Mouse (Mus musculus) intestine, embryonic 16.5 days (tissue): ENCODE measurements at regions not wholly inside any gene's neighbourhood (a gene's known extent, or its start where the extent isn't known, plus 50 kb on each side); places are given as distances from the start of the nearest gene placed in this dataset.

Experiments
- ATAC-seq: fragments of 200-750 bp; cut with Nextera tagmentation; 2 replicates; pipeline ENCODE4 v1.8.0; 2017; ENCODE audit warnings: moderate TSS enrichment, moderate library complexity
- H3K27ac ChIP-seq: fragments of 300-500 bp; sonication (generic); 2 replicates; pipeline ENCODE4 v1.5.1; 2014; ENCODE audit warnings: mild to moderate bottlenecking, low read length
- H3K27me3 ChIP-seq: fragments of 300-500 bp; sonication (generic); replicated peaks from 2 replicates; pipeline ENCODE4 v1.6.1; 2014; ENCODE audit warnings: low read length, control low read depth, mixed read lengths; ENCODE audit not compliant: control insufficient read depth, insufficient read depth
- H3K36me3 ChIP-seq: fragments of 300-500 bp; sonication (generic); 2 replicates; pipeline ENCODE4 v1.6.1; 2014; ENCODE audit warnings: low read length, control low read depth; ENCODE audit not compliant: control insufficient read depth, insufficient read depth
- H3K4me1 ChIP-seq: fragments of 300-500 bp; sonication (generic); 2 replicates; pipeline ENCODE4 v1.6.1; 2014; ENCODE audit warnings: low read length, control low read depth, mixed read lengths; ENCODE audit not compliant: control insufficient read depth, insufficient read depth
- H3K4me2 ChIP-seq: fragments of 300-500 bp; sonication (generic); 2 replicates; pipeline ENCODE4 v1.6.1; 2014; ENCODE audit warnings: low read depth, low read length, control low read depth
- H3K4me3 ChIP-seq: fragments of 300-500 bp; sonication (generic); 2 replicates; pipeline ENCODE4 v1.5.1; 2014; ENCODE audit warnings: mild to moderate bottlenecking, low read length
- H3K9ac ChIP-seq: fragments of 300-500 bp; sonication (generic); 2 replicates; pipeline ENCODE4 v1.6.1; 2014; ENCODE audit warnings: low read depth, low read length
- H3K9me3 ChIP-seq: fragments of 300-500 bp; sonication (generic); 2 replicates; pipeline ENCODE4 v1.6.1; 2016; ENCODE audit warnings: low read length, control low read depth; ENCODE audit not compliant: control insufficient read depth
- WGBS: fragments of 180-500 bp; shearing (Covaris S2); extraction: QIAGEN DNeasy Blood & Tissue Kit; methylation state at CpG from one replicate; pipeline ENCODE4 v1.1.7; 2014; 5-methylcytosine and 5-hydroxymethylcytosine counted together

GRCm38 (mm10) chr16:62981821-62982220, 127.7 kb downstream of the Pros1 start:
- no peaks in the 10 kb centered on the region for H3K27me3 ChIP-seq
- no peak overlapping the region for H3K4me2 ChIP-seq
- no peaks in the 10 kb centered on the region for H3K4me1 ChIP-seq
- no peak overlapping the region for H3K4me3 ChIP-seq
- WGBS: 61% methylated on average over 1 of the region's 1 CpGs
- no peak for ATAC-seq
- H3K36me3 ChIP-seq: no peaks in the 10 kb centered on the region
- H3K9me3 ChIP-seq: no peaks in the 10 kb centered on the region
- no peak overlapping the region for H3K27ac ChIP-seq
- no peak overlapping the region for H3K9ac ChIP-seq

- H3K4me2 ChIP-seq: no peak overlapping the region
- no peaks in the 10 kb centered on the region for H3K27me3 ChIP-seq
- no peaks in the 10 kb centered on the region for H3K4me1 ChIP-seq
- WGBS: 56% methylated on average over 4 of the region's 4 CpGs
- H3K4me3 ChIP-seq: no peak overlapping the region
- H3K36me3 ChIP-seq: no peaks in the 10 kb centered on the region
- no peaks in the 10 kb centered on the region for H3K9me3 ChIP-seq
- H3K9ac ChIP-seq: no peak overlapping the region
- no peak overlapping the region for H3K27ac ChIP-seq
- no peak for ATAC-seq
Observed at GRCm38 (mm10) chr16:62982558-62982957, 128.5 kb downstream of the Pros1 start.

DNA sequence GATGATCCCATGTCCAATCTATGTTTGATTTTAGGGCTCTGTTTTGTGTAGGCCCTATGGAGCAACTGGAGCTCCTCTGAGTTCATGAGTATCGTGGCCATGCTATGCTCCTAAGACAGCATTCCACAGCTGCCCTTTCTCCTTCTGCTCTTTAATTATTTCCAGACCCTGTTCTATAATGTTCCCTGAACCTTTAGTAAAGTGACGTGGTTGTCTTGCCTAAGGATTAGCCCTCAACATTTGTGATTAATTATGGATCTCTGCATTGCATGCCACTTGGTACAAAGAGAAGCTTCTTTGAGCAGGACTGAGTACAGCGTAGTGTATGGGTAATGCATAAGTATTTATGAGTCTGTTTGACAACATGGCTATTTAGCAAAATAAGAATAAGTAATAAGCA, 141.4 kb downstream of the Pros1 start:
- Histone ChIP-seq H3K27ac (no peak overlapping the region), H3K36me3 (no peaks in the 10 kb centered on the region), H3K4me1 (no peaks in the 10 kb centered on the region), H3K27me3 (no peaks in the 10 kb centered on the region), H3K9me3 (no peaks in the 10 kb centered on the region), H3K9ac (no peak overlapping the region), H3K4me2 (no peak overlapping the region), H3K4me3 (no peak overlapping the region)
- no peak for ATAC-seq
- 84% methylated on average over 3 of the region's 3 CpGs for WGBS

DNA sequence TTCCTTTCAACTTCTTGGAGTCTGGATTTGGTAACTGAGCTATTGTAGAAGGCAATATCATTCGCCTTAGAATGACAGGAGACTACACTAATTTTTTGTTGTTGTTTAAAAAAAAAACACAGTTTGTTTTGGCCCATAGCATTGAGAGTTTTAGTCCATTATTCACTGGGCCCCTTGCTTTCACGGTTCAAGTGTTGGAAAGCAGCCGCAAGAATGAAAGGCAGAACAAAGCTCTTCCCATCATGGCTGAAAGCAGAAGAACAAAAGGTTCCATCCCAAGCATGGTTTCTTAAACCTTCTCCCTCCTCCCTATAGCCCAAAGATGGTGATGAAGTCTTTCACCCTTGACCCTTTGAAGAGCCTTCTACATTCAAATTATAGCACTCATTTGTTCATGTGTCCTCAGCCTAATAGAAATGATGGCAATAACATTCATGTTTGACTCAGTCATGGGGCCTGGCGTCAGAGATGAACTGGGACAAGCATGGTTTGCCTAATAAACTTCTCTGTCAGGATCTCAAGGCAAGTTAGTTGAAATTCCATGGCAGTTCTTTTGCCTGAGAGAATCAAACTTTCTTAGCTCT, 157.1 kb downstream of the Pros1 start:
- H3K27me3 ChIP-seq: no peaks in the 10 kb centered on the region
- no peak overlapping the region for H3K27ac ChIP-seq
- H3K9me3 ChIP-seq: no peaks in the 10 kb centered on the region
- H3K9ac ChIP-seq: no peak overlapping the region
- ATAC-seq: no peak
- no peaks in the 10 kb centered on the region for H3K4me1 ChIP-seq
- no peaks in the 10 kb centered on the region for H3K36me3 ChIP-seq
- no peak overlapping the region for H3K4me2 ChIP-seq
- no peak overlapping the region for H3K4me3 ChIP-seq
- 87% methylated on average over 4 of the region's 4 CpGs for WGBS

- Histone ChIP-seq H3K9me3 (no peaks in the 10 kb centered on the region), H3K27ac (no peak overlapping the region), H3K36me3 (no peaks in the 10 kb centered on the region), H3K9ac (no peak overlapping the region), H3K27me3 (no peaks in the 10 kb centered on the region), H3K4me1 (no peaks in the 10 kb centered on the region), H3K4me3 (no peak overlapping the region), H3K4me2 (no peak overlapping the region)
- no peak for ATAC-seq
- 34% methylated on average over 7 of the region's 7 CpGs for WGBS
Observed at GRCm38 (mm10) chr16:63014453-63014852, 160.3 kb downstream of the Pros1 start.

DNA sequence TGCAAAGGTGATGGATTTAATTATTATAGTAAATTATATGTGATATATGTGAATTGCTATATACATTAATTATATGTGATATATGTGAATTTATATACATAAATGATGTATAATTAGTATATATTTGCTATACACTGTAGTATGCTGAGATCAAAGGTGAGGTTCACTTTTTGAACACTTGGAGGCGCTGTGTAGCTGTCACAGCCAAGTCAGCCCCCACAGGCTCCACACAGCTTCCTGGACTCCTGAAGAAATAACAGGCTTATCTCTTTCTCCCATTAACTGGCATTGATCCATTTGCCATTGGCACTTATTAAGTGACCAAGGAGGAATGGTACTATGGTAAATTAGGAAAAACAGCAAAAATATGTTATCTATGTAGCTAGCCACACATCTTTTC, 162.0 kb downstream of the Pros1 start:
- H3K4me1 ChIP-seq: no peaks in the 10 kb centered on the region
- H3K27ac ChIP-seq: no peak overlapping the region
- no peaks in the 10 kb centered on the region for H3K36me3 ChIP-seq
- no peaks in the 10 kb centered on the region for H3K27me3 ChIP-seq
- H3K4me3 ChIP-seq: no peak overlapping the region
- H3K4me2 ChIP-seq: no peak overlapping the region
- H3K9me3 ChIP-seq: no peaks in the 10 kb centered on the region
- no peak for ATAC-seq
- H3K9ac ChIP-seq: no peak overlapping the region
- 41% methylated on average over 1 of the region's 1 CpGs for WGBS

- no peak for ATAC-seq
- no peak overlapping the region for H3K4me3 ChIP-seq
- WGBS: 70% methylated on average over 2 of the region's 2 CpGs
Observed at GRCm38 (mm10) chr16:63016658-63017057, 162.6 kb downstream of the Pros1 start.

GRCm38 (mm10) chr16:63030399-63030798, 176.3 kb downstream of the Pros1 start:
- H3K36me3 ChIP-seq: no peaks in the 10 kb centered on the region
- WGBS: 80% methylated on average over 4 of the region's 4 CpGs
- no peaks in the 10 kb centered on the region for H3K4me1 ChIP-seq
- H3K27me3 ChIP-seq: no peaks in the 10 kb centered on the region
- no peak overlapping the region for H3K4me2 ChIP-seq
- no peak overlapping the region for H3K4me3 ChIP-seq
- no peak for ATAC-seq
- no peak overlapping the region for H3K9ac ChIP-seq
- no peaks in the 10 kb centered on the region for H3K9me3 ChIP-seq
- no peak overlapping the region for H3K27ac ChIP-seq

More at GRCm38 (mm10) chr16:63016658-63017057, 162.6 kb downstream of the Pros1 start:
- Histone ChIP-seq H3K9me3 (no peaks in the 10 kb centered on the region), H3K27ac (no peak overlapping the region), H3K36me3 (no peaks in the 10 kb centered on the region), H3K4me2 (no peak overlapping the region), H3K27me3 (no peaks in the 10 kb centered on the region), H3K9ac (no peak overlapping the region), H3K4me1 (no peaks in the 10 kb centered on the region)

GRCm38 (mm10) chr16:63031035-63031434, 176.9 kb downstream of the Pros1 start:
- H3K4me1 ChIP-seq: no peaks in the 10 kb centered on the region
- ATAC-seq: no peak
- no peak overlapping the region for H3K27ac ChIP-seq
- 63% methylated on average over 5 of the region's 5 CpGs for WGBS
- H3K4me3 ChIP-seq: no peak overlapping the region
- H3K27me3 ChIP-seq: no peaks in the 10 kb centered on the region
- no peaks in the 10 kb centered on the region for H3K9me3 ChIP-seq
- H3K4me2 ChIP-seq: no peak overlapping the region
- H3K9ac ChIP-seq: no peak overlapping the region
- no peaks in the 10 kb centered on the region for H3K36me3 ChIP-seq

DNA sequence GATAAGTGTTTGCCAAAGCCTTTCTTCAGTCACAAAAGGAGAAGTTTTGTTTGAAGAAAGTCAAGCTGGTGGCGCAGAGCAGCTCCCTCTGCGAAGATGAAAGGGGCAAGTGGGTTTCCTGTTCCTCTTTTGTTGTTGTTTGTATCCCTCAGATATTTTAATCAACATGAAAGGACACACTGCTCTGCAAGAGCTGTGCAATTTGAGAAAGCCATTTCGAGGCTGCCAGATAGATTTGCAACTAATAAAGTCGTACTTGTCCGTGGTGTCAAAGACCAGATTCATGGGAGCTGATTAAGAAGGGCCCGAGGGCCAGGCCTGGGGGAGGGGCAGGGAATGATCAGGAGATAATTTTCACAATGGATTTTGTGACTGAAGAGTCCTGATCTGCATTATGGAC, 177.7 kb downstream of the Pros1 start:
- Histone ChIP-seq H3K36me3 (no peaks in the 10 kb centered on the region), H3K4me2 (no peak overlapping the region), H3K4me3 (no peak overlapping the region), H3K9me3 (no peaks in the 10 kb centered on the region), H3K9ac (no peak overlapping the region), H3K4me1 (no peaks in the 10 kb centered on the region), H3K27me3 (no peaks in the 10 kb centered on the region), H3K27ac (no peak overlapping the region)
- 62% methylated on average over 6 of the region's 6 CpGs for WGBS
- no peak for ATAC-seq
